Mouse (Mus musculus) layer of hippocampus, adult 9-11 months (tissue): Measurements from ENCODE around the gene 4930449I24Rik.
"Not testable (repeated sequence)": the region's sequence is repeated elsewhere in the genome, so short reads cannot be mapped to it uniquely, and the experiment has no call there.

Source experiments
- DNase-seq: peaks from one replicate; pipeline ENCODE4 v3.0.0; 2022

The 4930449I24Rik gene

DNA sequence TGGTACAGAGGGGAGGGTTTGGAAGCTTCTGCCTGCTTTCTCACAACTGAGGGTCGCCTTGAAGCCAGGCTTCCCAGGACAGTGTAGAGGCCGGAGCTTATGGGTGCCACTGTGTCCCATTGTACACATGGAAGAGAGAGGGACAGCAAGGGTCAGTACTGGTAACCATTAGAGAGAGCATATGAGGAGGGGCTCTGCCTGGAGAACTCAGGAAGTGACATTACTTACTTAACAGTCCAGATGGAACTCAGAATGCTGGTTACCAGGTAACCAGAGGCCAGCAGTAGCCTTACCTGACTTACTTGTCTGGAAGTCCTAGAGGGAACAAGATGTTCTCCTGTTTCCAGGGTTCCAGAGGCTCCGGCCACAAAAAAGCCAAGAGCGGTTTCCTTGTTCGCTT lies at the start of gene 4930449I24Rik:
TSS of gene 4930449I24Rik (plus strand) at position 301 of the 400 bp plus-strand sequence.
- not testable (repeated sequence) for DNase-seq

DNA sequence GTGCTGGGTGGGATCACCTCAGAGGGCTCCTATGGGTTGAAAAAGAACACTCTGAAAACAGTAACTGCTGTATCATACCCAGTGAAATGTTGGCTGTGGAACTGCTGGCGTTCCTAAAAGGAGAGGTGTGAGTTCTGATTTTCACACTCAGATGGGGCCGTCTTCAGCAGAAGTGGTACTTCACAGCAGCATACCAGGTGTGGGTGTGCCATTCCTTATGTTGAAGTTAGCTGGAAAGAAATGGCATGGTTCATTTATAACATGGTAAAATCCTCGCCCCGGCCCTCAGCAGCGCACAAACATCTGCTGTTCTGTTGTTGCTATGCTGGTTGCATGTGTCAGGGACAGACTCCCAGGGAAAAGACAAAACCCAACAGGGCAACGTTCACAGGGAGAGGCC lies 48.6 kb upstream of the 4930449I24Rik start:
- no peak for DNase-seq

DNA sequence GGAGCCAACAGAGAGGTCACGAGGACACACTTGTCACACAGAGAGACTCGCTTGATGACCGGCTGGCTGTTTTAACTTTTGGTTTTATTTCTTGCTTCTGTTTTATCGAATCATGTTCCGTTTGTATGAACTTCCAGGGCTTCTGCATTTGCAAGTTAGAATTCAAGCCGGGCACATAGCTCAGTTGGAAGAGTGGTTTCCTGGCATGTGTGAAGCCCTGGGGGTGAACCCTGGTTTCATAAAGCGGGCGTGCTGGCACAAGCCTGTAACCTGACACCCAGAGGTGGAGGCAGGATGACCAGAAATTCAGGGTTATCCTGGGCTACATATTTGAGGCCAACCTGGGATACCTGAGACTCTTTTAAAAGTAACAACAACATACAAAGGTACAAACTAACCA lies 40.6 kb upstream of the 4930449I24Rik start:
- no peak for DNase-seq

DNA sequence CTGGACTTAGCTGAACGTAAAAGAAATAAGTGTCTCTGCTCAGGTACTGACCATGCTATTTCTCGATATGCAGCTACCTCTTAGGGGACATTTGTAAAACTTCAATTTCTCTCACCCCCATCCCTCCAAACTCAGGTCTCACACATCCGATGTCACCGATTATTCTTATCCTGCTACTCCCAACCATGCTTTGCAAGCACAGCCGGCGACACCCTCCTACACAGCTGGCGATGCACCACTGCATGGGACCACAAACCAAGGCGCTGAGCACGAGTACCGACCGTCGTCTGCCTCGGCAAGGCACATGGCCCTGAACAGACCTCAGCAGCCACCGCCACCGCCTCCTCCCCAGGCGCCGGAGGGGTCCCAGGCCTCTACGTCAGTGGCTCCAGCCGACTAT lies 35.5 kb upstream of the 4930449I24Rik start:
- no peak for DNase-seq

DNA sequence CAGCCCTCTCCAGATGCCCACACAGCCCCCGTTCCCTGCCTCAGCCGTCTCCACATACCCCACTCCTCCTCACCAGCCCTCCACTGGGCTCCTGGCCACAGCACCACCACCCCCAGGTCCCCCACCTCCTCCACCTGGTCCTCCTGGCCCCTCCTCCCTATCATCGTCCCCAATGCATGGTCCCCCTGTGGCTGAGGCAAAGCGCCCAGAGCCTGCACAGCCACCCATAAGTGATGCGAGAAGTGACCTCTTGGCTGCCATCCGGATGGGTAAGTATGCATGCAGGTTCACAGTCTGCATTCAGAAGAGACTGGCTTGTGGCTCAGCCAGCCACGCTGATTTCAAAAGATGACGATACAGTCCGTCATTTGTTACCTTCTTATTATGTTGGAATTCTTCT lies 33.9 kb upstream of the 4930449I24Rik start:
- no peak for DNase-seq

DNA sequence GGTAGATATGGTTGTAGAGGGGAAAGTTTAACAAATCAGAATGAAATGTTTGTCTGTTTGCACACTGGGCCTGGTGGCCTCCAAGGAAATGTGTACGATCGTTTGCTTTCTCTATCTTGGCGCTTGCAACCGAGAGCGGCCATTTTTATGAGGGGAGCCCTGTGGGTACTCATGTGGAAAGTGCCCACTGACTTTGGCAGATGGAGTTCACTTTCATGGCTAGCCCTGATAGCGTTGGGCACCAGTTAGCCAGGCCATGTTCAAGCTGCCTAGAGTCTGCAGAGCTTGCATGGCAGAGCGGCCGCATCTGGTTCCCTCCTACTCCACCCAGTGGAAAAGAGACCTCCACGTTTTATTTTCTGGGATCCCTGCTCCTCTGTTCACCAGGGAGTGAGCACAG lies 31.4 kb upstream of the 4930449I24Rik start:
- DNase-seq: no peak

DNA sequence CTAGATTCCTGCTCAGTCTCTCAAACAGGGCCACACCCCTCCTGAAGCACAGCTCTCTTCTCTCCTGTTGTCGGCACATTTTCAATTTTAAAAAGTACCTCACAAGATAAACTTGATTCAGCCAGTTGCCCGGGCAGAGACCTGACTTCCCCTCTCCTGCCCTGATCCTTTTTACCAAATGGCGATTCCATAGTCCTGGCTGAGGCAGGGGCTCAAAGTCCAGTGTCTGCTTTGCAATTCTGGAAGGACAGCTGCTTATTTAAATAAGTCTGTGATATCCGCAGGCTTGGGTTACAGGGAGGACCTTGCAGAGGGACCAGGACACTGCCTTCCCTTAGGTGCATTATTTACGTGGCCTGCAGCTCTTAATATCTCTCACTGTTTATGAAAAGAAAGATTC lies 30.9 kb upstream of the 4930449I24Rik start:
- no peak for DNase-seq

DNA sequence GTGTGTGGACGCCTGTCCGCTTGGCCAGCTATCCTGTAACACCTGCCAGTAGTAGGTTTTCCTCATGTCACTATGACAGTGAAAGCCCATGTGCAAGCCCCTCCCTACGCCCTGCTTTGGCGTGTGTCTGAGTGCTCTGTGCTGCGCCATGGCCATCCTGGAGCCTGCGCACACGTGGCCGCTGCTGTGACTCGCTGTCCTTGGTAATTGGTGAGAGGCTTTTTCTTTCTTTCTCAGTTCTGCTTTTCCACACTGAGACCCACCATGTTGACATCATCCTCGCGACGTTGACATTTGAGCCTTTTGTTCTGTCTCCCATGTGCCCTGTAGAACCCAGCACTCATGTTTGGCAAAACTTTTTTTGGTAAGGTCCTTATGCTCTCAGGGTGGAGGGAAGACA lies 30.4 kb upstream of the 4930449I24Rik start:
- no peak for DNase-seq

DNA sequence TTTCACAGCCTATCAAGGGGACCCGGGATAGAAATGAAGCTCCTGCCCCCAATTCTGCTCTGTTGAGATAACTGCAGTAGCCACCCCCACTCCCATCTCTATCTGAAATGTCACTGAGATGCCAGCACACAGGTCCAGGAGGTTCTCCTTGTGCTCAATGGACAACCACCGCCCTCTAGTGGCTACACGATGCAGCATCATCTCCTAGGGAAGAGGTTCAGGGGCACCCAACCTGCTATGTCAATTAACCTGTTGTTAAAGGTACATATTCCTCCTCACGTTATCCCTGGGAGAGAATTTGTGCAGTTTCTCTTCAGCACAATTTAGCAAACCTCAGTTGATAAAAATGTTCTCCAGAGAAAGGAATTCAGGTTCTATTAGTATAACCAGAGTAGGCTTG lies 22.6 kb upstream of the 4930449I24Rik start:
- DNase-seq: peak; percentile 25

DNA sequence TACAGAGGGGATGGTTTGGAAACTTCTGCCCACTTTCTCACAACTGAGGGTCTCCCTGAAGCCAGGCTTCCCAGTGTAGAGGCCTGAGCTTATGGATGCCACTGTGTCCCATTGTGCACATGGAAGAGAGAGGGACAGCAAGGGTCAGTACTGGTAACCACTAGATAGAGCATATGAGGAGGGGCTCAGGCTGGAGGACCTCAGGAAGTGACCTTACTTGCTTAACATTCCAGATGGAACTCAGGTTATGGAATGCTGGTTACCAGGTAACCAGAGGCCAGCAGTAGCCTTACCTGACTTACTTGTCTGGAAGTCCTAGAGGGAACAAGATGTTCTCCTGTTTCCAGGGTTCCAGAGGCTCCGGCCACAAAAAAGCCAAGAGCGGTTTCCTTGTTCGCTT lies 20.5 kb upstream of the 4930449I24Rik start, which contains the start of gene Gm6408:
TSS of gene Gm6408 (plus strand) at position 301 of the 400 bp plus-strand sequence.
- not testable (repeated sequence) for DNase-seq

DNA sequence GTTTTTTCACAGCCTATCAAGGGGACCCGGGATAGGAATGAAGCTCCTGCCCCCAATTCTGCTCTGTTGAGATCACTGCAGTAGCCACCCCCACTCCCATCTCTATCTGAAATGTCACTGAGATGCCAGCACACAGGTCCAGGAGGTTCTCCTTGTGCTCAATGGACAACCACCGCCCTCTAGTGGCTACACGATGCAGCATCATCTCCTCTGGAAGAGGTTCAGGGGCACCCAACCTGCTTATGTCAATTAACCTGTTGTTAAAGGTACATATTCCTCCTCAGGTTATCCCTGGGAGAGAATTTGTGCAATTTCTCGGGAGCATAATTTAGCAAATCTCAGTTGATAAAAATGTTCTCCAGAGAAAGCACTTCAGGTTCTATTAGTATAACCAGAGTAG lies 13.2 kb upstream of the 4930449I24Rik start:
- DNase-seq: peak; percentile 24

DNA sequence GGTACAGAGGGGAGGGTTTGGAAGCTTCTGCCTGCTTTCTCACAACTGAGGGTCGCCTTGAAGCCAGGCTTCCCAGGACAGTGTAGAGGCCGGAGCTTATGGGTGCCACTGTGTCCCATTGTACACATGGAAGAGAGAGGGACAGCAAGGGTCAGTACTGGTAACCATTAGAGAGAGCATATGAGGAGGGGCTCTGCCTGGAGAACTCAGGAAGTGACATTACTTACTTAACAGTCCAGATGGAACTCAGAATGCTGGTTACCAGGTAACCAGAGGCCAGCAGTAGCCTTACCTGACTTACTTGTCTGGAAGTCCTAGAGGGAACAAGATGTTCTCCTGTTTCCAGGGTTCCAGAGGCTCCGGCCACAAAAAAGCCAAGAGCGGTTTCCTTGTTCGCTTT lies 11.1 kb upstream of the 4930449I24Rik start, which contains the start of gene Gm6370:
TSS of gene Gm6370 (plus strand) at position 301 of the 400 bp plus-strand sequence.
- DNase-seq: not testable (repeated sequence)

DNA sequence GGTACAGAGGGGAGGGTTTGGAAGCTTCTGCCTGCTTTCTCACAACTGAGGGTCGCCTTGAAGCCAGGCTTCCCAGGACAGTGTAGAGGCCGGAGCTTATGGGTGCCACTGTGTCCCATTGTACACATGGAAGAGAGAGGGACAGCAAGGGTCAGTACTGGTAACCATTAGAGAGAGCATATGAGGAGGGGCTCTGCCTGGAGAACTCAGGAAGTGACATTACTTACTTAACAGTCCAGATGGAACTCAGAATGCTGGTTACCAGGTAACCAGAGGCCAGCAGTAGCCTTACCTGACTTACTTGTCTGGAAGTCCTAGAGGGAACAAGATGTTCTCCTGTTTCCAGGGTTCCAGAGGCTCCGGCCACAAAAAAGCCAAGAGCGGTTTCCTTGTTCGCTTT lies 11.6 kb downstream of the 4930449I24Rik start, which contains the start of gene Gm3402:
TSS of gene Gm3402 (plus strand) at position 301 of the 400 bp plus-strand sequence.
- DNase-seq: not testable (repeated sequence)

DNA sequence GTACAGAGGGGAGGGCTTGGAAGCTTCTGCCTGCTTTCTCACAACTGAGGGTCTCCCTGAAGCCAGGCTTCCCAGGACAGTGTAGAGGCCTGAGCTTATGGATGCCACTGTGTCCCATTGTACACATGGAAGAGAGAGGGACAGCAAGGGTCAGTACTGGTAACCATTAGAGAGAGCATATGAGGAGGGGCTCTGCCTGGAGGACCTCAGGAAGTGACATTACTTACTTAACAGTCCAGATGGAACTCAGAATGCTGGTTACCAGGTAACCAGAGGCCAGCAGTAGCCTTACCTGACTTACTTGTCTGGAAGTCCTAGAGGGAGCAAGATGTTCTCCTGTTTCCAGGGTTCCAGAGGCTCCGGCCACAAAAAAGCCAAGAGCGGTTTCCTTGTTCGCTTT lies 23.3 kb downstream of the 4930449I24Rik start, which contains the start of gene Gm3404:
TSS of gene Gm3404 (plus strand) at position 301 of the 400 bp plus-strand sequence.
- DNase-seq: not testable (repeated sequence)

DNA sequence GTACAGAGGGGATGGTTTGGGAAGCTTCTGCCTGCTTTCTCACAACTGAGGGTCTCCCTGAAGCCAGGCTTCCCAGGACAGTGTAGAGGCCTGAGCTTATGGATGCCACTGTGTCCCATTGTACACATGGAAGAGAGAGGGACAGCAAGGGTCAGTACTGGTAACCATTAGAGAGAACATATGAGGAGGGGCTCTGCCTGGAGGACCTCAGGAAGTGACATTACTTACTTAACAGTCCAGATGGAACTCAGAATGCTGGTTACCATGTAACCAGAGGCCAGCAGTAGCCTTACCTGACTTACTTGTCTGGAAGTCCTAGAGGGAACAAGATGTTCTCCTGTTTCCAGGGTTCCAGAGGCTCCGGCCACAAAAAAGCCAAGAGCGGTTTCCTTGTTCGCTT lies 35.1 kb downstream of the 4930449I24Rik start, which contains the start of gene Gm3409:
TSS of gene Gm3409 (plus strand) at position 301 of the 400 bp plus-strand sequence.
- not testable (repeated sequence) for DNase-seq
